Mouse (Mus musculus) hindbrain, embryonic 10.5 days (tissue): ENCODE measurements around the gene Sdccag8. TPM values are rescaled to one million over a fixed set of nuclear protein-coding genes. Genes with fewer than 3 reads are reported as not detected.
A peak's percentile ranks its signal among the peaks of the same experiment; 100 is the strongest.

Experiments
- DNase-seq: peaks from one replicate; pipeline ENCODE4 v3.0.0-alpha.2; 2017; ENCODE audit warnings: low spot score
- H3K27ac ChIP-seq: fragments of 300-500 bp; sonication (generic); 2 replicates; pipeline ENCODE4 v1.5.1; 2016; ENCODE audit warnings: mild to moderate bottlenecking, moderate library complexity
- H3K27me3 ChIP-seq: fragments of 300-500 bp; sonication (generic); 2 replicates; pipeline ENCODE4 v1.6.1; 2016; ENCODE audit warnings: mild to moderate bottlenecking; ENCODE audit not compliant: poor library complexity, insufficient read depth, severe bottlenecking
- H3K36me3 ChIP-seq: fragments of 300-500 bp; sonication (generic); 2 replicates; pipeline ENCODE4 v1.6.1; 2016; ENCODE audit warnings: mild to moderate bottlenecking, moderate library complexity
- H3K4me1 ChIP-seq: fragments of 300-500 bp; sonication (generic); replicated peaks from 2 replicates; pipeline ENCODE4 v1.6.1; 2016; ENCODE audit warnings: mild to moderate bottlenecking
- H3K4me3 ChIP-seq: fragments of 300-500 bp; sonication (generic); 2 replicates; pipeline ENCODE4 v1.5.1; 2016; ENCODE audit warnings: mild to moderate bottlenecking, moderate library complexity
- H3K9me3 ChIP-seq: fragments of 300-500 bp; sonication (generic); 2 replicates; pipeline ENCODE4 v1.6.1; 2016; ENCODE audit warnings: mild to moderate bottlenecking, moderate library complexity
- WGBS: fragments of 180-500 bp; shearing (Covaris S2); methylation state at CpG from one replicate; pipeline ENCODE4 v1.1.7; 2016; 5-methylcytosine and 5-hydroxymethylcytosine counted together
- polyA plus RNA-seq: library from polyadenylated mRNA; unstranded; fragments of >200 nt; fragmentation: Nextera tagmentation; extraction: Ambion mirVana; gene quantifications from 2 replicates; pipeline ENCODE4 v1.2.1, GENCODE M21; 2016

Sdccag8 gene
- polyA plus RNA-seq, 1 experiment from 2014 or later, result 25.3 TPM

- DNase-seq, result no peak
- H3K4me1 ChIP-seq, result peaks cover 16% of the 10 kb centered on the region
- no peak overlapping the region for H3K4me3 ChIP-seq
- no peaks in the 10 kb centered on the region for H3K27me3 ChIP-seq
- WGBS, result 77% methylated on average over 6 of the region's 6 CpGs
- H3K27ac ChIP-seq, result peak overlapping the region; percentile 29; the same call in 1 of the 2 replicates
- H3K36me3 ChIP-seq, result peaks cover 5% of the 10 kb centered on the region
- no peaks in the 10 kb centered on the region for H3K9me3 ChIP-seq
Measured at GRCm38 (mm10) chr1:177039093-177039674, 224.7 kb downstream of the Sdccag8 start.

GRCm38 (mm10) chr1:177040058-177040457 is 225.6 kb downstream of the Sdccag8 start:
- 29% methylated on average over 4 of the region's 4 CpGs for WGBS
- DNase-seq, result no peak
- Histone ChIP-seq H3K36me3 (no peaks in the 10 kb centered on the region), H3K4me1 (peaks cover 16% of the 10 kb centered on the region), H3K4me3 (no peak overlapping the region), H3K27me3 (no peaks in the 10 kb centered on the region), H3K27ac (peak overlapping the region; percentile 67), H3K9me3 (no peaks in the 10 kb centered on the region)

GRCm38 (mm10) chr1:177045885-177046284 is 231.4 kb downstream of the Sdccag8 start:
- no peak overlapping the region for H3K4me3 ChIP-seq

GRCm38 (mm10) chr1:177046963-177047362 is 232.5 kb downstream of the Sdccag8 start:
- no peaks in the 10 kb centered on the region for H3K9me3 ChIP-seq
- DNase-seq, result no peak
- no peak overlapping the region for H3K4me3 ChIP-seq
- H3K36me3 ChIP-seq, result peaks cover 12% of the 10 kb centered on the region; the same call in 1 of the 2 replicates
- no peaks in the 10 kb centered on the region for H3K4me1 ChIP-seq
- no peak overlapping the region for H3K27ac ChIP-seq
- WGBS, result 82% methylated on average over 2 of the region's 2 CpGs
- H3K27me3 ChIP-seq, result no peaks in the 10 kb centered on the region

More at GRCm38 (mm10) chr1:177045885-177046284, 231.4 kb downstream of the Sdccag8 start:
- Histone ChIP-seq H3K36me3 (peaks cover 12% of the 10 kb centered on the region; the same call in 1 of the 2 replicates), H3K27me3 (no peaks in the 10 kb centered on the region), H3K27ac (no peak overlapping the region), H3K9me3 (no peaks in the 10 kb centered on the region), H3K4me1 (no peaks in the 10 kb centered on the region)
- DNase-seq, result no peak

- Histone ChIP-seq H3K9me3 (no peaks in the 10 kb centered on the region), H3K27me3 (no peaks in the 10 kb centered on the region), H3K4me1 (no peaks in the 10 kb centered on the region), H3K36me3 (peaks cover 12% of the 10 kb centered on the region; the same call in 1 of the 2 replicates), H3K27ac (no peak overlapping the region), H3K4me3 (no peak overlapping the region)
- no peak for DNase-seq
- 92% methylated on average over 2 of the region's 2 CpGs for WGBS
Measured at GRCm38 (mm10) chr1:177048773-177049172, 234.3 kb downstream of the Sdccag8 start.

- no peak overlapping the region for H3K4me3 ChIP-seq
- no peaks in the 10 kb centered on the region for H3K9me3 ChIP-seq
- no peak overlapping the region for H3K27ac ChIP-seq
- H3K4me1 ChIP-seq, result no peaks in the 10 kb centered on the region
- no peaks in the 10 kb centered on the region for H3K27me3 ChIP-seq
- 93% methylated on average over 11 of the region's 11 CpGs for WGBS
- peaks cover 12% of the 10 kb centered on the region; the same call in 1 of the 2 replicates for H3K36me3 ChIP-seq
- DNase-seq, result no peak
Measured at GRCm38 (mm10) chr1:177051366-177051963, 237.0 kb downstream of the Sdccag8 start.

GRCm38 (mm10) chr1:177054891-177055290 is 240.4 kb downstream of the Sdccag8 start:
- WGBS, result 75% methylated on average over 2 of the region's 2 CpGs
- H3K27me3 ChIP-seq, result no peaks in the 10 kb centered on the region
- no peaks in the 10 kb centered on the region for H3K4me1 ChIP-seq
- no peak overlapping the region for H3K4me3 ChIP-seq
- H3K36me3 ChIP-seq, result peaks cover 9% of the 10 kb centered on the region; the same call in 1 of the 2 replicates
- no peaks in the 10 kb centered on the region for H3K9me3 ChIP-seq
- DNase-seq, result no peak
- no peak overlapping the region for H3K27ac ChIP-seq

- Histone ChIP-seq H3K9me3 (no peaks in the 10 kb centered on the region), H3K36me3 (peaks cover 34% of the 10 kb centered on the region), H3K27me3 (no peaks in the 10 kb centered on the region), H3K27ac (no peak overlapping the region), H3K4me1 (no peaks in the 10 kb centered on the region), H3K4me3 (no peak overlapping the region)
- DNase-seq, result no peak
- WGBS, result 92% methylated on average over 2 of the region's 2 CpGs
Measured at GRCm38 (mm10) chr1:177061761-177062160, 247.3 kb downstream of the Sdccag8 start.

GRCm38 (mm10) chr1:177065732-177066131 is 251.3 kb downstream of the Sdccag8 start:
- H3K36me3 ChIP-seq, result peaks cover 30% of the 10 kb centered on the region
- no peaks in the 10 kb centered on the region for H3K27me3 ChIP-seq
- no peak for DNase-seq
- H3K4me1 ChIP-seq, result no peaks in the 10 kb centered on the region
- no peak overlapping the region for H3K27ac ChIP-seq
- H3K9me3 ChIP-seq, result no peaks in the 10 kb centered on the region
- no peak overlapping the region for H3K4me3 ChIP-seq

- WGBS, result 89% methylated on average over 8 of the region's 8 CpGs
- Histone ChIP-seq H3K4me1 (no peaks in the 10 kb centered on the region), H3K9me3 (no peaks in the 10 kb centered on the region), H3K36me3 (peaks cover 27% of the 10 kb centered on the region), H3K27ac (no peak overlapping the region), H3K27me3 (no peaks in the 10 kb centered on the region), H3K4me3 (no peak overlapping the region)
- no peak for DNase-seq
Measured at GRCm38 (mm10) chr1:177067123-177067646, 252.7 kb downstream of the Sdccag8 start.

GRCm38 (mm10) chr1:177069161-177069560 is 254.7 kb downstream of the Sdccag8 start:
- DNase-seq, result no peak
- Histone ChIP-seq H3K27ac (no peak overlapping the region), H3K9me3 (no peaks in the 10 kb centered on the region), H3K4me3 (no peak overlapping the region), H3K27me3 (no peaks in the 10 kb centered on the region), H3K36me3 (peaks cover 21% of the 10 kb centered on the region), H3K4me1 (no peaks in the 10 kb centered on the region)
- WGBS, result 93% methylated on average over 2 of the region's 2 CpGs
